Mouse (Mus musculus) adrenal gland, adult 2 months (tissue): ENCODE data around the gene Osbpl9. TPM values are rescaled to one million over a fixed set of nuclear protein-coding genes. Genes with fewer than 3 reads are reported as not detected.
A peak's percentile ranks its signal among the peaks of the same experiment; 100 is the strongest.

ENCODE experiments used
- DNase-seq: peaks from one replicate; pipeline ENCODE4 v3.0.0; 2021
- polyA plus RNA-seq: library from polyadenylated mRNA; depleted of rRNA; stranded (reverse); fragments of >200 nt; gene quantifications from 2 replicates; pipeline ENCODE4 v1.2.3, GENCODE M21; 2012
- total RNA-seq, 2 experiments: library from RNA; stranded (reverse); gene quantifications; 2 replicates each; pipeline ENCODE4 v1.2.3; 2021

Osbpl9 gene
- total and polyA plus RNA-seq, 3 experiments = 68.5 to 168 (median 112) TPM

DNA sequence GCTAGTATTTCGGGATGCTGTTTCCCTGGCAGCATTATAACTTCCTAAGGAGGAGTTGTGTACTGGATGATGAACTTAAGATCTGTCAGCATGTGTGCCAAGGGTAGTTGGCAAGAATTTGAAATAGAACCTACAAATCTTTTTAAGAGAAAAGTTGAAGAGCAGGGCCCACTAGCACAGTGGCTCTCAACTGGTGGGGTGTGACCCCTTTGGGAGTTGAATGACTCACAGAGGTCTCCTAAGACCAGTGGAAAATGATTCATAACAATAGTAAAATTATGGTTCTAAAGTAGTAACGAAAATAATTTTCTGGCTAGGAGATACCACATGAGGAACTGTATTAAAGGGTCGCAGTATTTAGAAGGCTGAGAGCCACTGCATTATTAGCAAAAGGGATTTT lies 67.1 kb downstream of the Osbpl9 start:
- no peak for DNase-seq

GRCm38 (mm10) chr4:109131256-109131872 lies 70.7 kb downstream of the Osbpl9 start:
- no peak for DNase-seq

GRCm38 (mm10) chr4:109128971-109129370 lies 73.1 kb downstream of the Osbpl9 start:
- no peak for DNase-seq

- no peak for DNase-seq
Measured at GRCm38 (mm10) chr4:109128017-109128416, 74.1 kb downstream of the Osbpl9 start.

DNA sequence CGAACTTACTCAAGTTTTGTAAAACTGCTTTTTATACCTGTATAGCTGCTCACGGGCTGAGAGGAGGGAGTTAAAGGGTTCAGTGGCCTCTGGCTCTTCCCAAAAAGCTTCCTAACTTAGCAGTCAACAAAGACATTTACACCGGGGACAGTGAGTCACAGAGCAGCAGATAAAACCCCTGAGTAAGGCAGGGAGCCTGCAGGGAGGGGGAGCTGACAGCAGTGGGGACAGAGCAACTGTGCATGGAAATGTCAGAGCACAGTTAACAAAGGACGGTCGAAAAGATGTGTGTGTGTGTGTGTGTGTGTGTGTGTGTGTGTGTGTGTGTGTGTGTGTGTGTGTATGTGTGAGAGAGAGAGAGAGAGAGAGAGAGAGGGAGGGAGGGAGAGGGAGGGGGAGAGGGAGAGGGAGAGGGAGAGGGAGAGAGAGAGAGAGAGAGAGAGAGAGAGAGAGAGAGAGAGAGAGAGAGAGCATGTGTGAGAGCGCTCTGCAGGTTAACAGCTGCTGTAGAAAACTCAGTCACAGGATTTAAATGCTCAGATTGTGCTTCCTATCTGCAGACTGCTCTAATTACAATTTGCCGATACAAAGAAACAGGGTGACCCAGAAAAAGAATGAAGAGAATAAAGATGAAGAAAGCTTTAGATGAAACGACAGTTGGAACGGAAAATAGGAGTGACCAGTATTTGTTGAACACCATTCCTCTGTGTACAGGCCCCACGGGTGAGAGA lies 75.1 kb downstream of the Osbpl9 start:
- peak; percentile 74 for DNase-seq

GRCm38 (mm10) chr4:109125746-109126425 lies 76.2 kb downstream of the Osbpl9 start:
- DNase-seq = no peak

DNA sequence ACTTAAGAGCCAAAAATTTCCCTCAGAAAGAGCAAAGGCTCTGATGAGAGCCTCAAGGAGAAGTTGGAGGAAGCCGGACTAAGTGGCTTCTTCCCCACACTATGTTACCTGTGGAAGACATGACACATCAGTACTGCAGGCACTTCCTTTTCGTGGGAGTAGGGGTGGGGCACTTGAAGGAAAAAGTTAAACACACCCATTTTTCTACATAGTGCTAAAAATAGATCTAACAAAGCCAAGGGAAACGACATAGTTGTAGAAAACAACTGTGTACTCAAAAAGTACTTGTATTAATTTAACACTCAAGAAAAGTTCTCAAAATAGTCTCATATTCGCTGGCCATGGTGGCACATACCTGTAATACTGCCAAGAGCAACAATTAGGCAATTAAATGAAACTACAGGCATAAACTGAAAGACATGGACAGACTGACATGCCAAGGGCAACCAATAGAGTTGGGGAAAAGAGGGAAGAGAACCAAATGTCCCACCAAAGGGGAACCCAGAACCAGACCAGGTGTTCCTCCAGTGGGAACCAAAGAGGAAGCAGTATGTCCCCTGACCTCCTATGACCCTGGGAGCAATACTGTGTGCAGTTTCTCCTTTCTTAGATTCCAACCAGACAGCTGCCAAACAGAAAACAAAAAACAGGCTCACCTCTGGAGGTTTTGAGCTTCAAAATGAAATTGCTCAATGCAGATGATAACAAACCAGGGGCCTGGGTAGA lies 79.1 kb downstream of the Osbpl9 start:
- DNase-seq = no peak

DNA sequence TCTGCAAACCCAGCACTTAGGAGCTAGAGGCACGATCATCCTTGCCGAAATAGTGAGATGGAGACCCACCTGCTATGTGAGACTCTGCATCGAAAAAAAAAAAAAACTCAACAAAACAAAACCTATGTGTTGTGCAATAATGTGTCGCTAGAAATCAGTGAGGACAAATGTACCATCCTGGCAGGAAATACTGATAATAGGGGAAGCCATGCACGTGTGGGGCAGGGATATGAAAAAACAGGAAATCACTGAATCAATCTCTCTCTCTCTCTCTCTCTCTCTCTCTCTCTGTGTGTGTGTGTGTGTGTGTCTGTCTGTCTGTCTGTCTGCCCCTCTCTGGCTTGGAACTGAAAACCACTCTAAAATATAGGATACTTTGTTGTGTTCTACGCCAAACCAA lies 81.3 kb downstream of the Osbpl9 start:
- DNase-seq = no peak

GRCm38 (mm10) chr4:109119641-109120125 lies 82.4 kb downstream of the Osbpl9 start:
- no peak for DNase-seq

GRCm38 (mm10) chr4:109118327-109118659 lies 83.8 kb downstream of the Osbpl9 start:
- no peak for DNase-seq

DNA sequence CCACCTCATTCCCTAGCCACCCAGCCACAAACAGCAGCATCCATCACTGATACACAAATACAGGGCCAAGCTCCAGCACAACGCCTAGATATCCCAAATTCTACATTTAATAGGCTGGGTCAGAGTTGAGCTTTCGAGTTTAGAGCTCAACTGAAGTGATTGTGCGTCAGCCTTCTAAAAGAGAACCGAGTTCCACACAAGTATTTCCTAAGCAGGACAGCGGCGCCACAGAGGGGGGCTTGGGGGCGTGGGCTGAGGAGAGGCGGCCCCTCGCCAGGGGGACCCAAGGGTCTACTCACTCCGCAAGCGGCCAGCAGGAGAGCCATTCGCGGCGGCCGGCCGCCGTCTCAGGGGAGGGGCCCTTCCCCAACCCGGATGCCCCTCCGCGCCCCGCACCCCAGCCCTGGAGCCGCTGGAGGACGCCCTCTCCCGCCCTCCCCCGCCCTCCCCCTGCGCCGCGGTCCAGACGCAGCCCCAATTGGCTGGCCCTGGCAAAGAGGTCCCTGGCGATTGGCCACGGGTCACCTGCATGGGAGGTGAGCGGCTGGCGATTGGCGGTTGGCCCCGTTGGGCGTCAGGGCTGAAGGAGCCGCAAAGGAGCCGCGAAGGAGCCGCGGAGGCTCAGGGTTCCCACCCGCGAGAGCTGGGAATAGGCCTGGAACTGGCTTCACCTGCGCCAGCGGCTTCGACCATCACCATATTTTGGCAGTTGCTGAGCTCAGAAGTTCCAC lies 84.3 kb downstream of the Osbpl9 start:
- DNase-seq = peak; percentile 96

DNA sequence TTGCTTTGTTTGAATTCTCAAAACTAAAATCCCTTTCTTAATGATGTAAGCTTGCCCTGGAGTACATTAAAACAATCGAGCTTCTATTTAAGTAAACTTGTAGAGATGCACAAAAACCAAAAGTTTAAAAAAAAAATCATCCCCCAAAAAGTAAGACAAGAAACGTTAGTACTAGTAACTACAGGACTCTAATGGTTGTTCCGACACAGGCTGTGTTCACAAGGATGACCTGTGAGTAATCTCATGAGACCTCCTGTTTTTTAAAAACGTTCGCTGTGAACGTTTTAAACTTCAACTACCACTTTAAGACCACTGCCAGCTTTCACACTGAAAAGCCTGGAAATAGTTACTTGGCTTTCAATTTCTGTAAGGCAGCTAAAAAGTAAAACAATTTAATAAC lies 85.1 kb downstream of the Osbpl9 start:
- no peak for DNase-seq

GRCm38 (mm10) chr4:109116494-109116893 lies 85.6 kb downstream of the Osbpl9 start:
- peak; percentile 86 for DNase-seq

- no peak for DNase-seq
Measured at GRCm38 (mm10) chr4:109115742-109116141, 86.3 kb downstream of the Osbpl9 start.

- no peak for DNase-seq
Measured at GRCm38 (mm10) chr4:109114308-109114707, 87.8 kb downstream of the Osbpl9 start.

- DNase-seq = peak; percentile 38
Measured at GRCm38 (mm10) chr4:109112915-109113505, 89.1 kb downstream of the Osbpl9 start.

DNA sequence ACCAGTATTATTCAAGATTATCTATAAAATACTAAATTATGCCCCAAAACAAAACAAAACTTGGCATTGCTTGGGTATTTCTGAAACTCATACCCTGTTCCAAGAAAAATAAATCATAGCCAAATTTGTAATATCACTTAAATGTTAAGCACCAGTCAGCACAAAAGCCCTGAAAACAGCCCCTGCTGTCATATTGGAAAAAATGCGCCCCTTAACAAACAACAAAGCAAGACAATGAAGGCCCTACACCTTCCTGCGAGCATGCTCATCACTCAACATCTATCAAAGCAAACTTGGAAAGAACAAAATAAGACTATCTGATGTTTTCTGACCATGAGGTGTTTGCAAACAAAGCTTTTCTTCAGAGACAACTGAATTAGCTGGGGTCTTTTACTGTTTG lies 91.1 kb downstream of the Osbpl9 start:
- DNase-seq = no peak

- no peak for DNase-seq
Measured at GRCm38 (mm10) chr4:109109686-109110085, 92.4 kb downstream of the Osbpl9 start.

GRCm38 (mm10) chr4:109109012-109109411 lies 93.1 kb downstream of the Osbpl9 start:
- no peak for DNase-seq

GRCm38 (mm10) chr4:109106594-109106993 lies 95.5 kb downstream of the Osbpl9 start:
- no peak for DNase-seq

DNA sequence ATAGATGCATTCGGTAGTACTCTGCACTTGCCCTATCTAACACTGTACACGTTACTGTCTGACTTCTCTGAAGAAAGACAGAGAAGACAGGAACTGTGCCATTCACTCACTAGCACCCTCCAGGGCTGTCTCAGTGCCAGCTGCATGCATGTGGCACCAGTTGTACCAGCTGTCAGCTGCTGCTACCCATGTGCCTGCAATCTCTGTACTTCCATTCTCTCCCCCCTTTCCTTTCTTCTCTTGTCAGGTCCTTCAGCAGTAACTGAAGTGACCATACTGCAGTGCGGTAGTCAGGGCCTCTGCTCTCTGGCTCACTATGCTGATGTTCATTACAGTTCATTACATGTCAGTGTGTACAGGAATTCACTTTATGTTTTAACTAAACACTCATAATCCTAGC lies 96.0 kb downstream of the Osbpl9 start:
- no peak for DNase-seq
